In genomic region chr5:147724945-147725830, GRCm38 (mm10) we compare ENCODE assay signal across 7 mouse cellular contexts. TPM values are rescaled to one million over a fixed set of nuclear protein-coding genes. Genes with fewer than 3 reads are reported as not detected.
DNase-seq lines count a peak whose midpoint lies in the region; ATAC-seq lines count a peak whose summit lies in the region.

No protein-coding gene starts in this region.

- H3K4me1 ChIP-seq in forebrain, embryonic 12.5 days = peaks cover 16% of the 10 kb centered on the region
- H3K4me1 ChIP-seq in hindbrain, embryonic 13.5 days (replicated peaks) = peaks cover 18% of the 10 kb centered on the region
- peaks cover 11% of the 10 kb centered on the region; the same call in 1 of the 2 replicates for H3K4me1 ChIP-seq in liver, embryonic 15.5 days (replicated peaks)
- H3K4me1 ChIP-seq in neural tube, embryonic 13.5 days (replicated peaks) = peaks cover 18% of the 10 kb centered on the region

- H3K9ac ChIP-seq in forebrain, embryonic 12.5 days = 0 out of 2 replicates have a peak overlapping the region, but pooled peaks have one; percentile 18
- peak overlapping the region; percentile 58 for H3K9ac ChIP-seq in hindbrain, embryonic 13.5 days
- H3K9ac ChIP-seq in liver, embryonic 15.5 days = no peak overlapping the region
- H3K9ac ChIP-seq in neural tube, embryonic 13.5 days = peak overlapping the region; percentile 59

- H3K4me3 ChIP-seq in forebrain, embryonic 12.5 days (replicated peaks) = peak overlapping the region; percentile 41
- peak overlapping the region; percentile 43 for H3K4me3 ChIP-seq in hindbrain, embryonic 13.5 days
- H3K4me3 ChIP-seq in liver, embryonic 15.5 days (replicated peaks) = peak overlapping the region; percentile 38
- peak overlapping the region; percentile 42 for H3K4me3 ChIP-seq in neural tube, embryonic 13.5 days

- H3K27ac ChIP-seq in forebrain, embryonic 12.5 days = no peak overlapping the region
- no peak overlapping the region for H3K27ac ChIP-seq in hindbrain, embryonic 13.5 days
- H3K27ac ChIP-seq in liver, embryonic 15.5 days (replicated peaks) = no peak overlapping the region
- H3K27ac ChIP-seq in neural tube, embryonic 13.5 days (replicated peaks) = no peak overlapping the region; the same call in 1 of the 2 replicates

- DNase-seq in 416B (ENCODE audit: low read depth) = peak; percentile 53
- peak; percentile 86 for DNase-seq in Muller cell, postnatal 12 days (ENCODE audit: inconsistent ontology term)

- H3K36me3 ChIP-seq in forebrain, embryonic 12.5 days (replicated peaks) = no peaks in the 10 kb centered on the region
- H3K36me3 ChIP-seq in hindbrain, embryonic 13.5 days = no peaks in the 10 kb centered on the region
- no peaks in the 10 kb centered on the region for H3K36me3 ChIP-seq in liver, embryonic 15.5 days (replicated peaks)
- H3K36me3 ChIP-seq in neural tube, embryonic 13.5 days = no peaks in the 10 kb centered on the region

- peak; percentile 65 for ATAC-seq in forebrain, embryonic 12.5 days (ENCODE audit: low FRiP score)
- peak; percentile 69 for ATAC-seq in hindbrain, embryonic 13.5 days (ENCODE audit: low FRiP score)
- ATAC-seq in liver, embryonic 15.5 days (ENCODE audit: insufficient read depth) = peak; percentile 22; the same call in 1 of the 2 replicates
- peak; percentile 79 for ATAC-seq in neural tube, embryonic 13.5 days (ENCODE audit: low read depth)
- no peak for ATAC-seq in CD4-positive, CD25-positive, alpha-beta regulatory T cell, adult 4 months

- peak overlapping the region; percentile 65 for H3K4me2 ChIP-seq in forebrain, embryonic 12.5 days
- peak overlapping the region; percentile 65 for H3K4me2 ChIP-seq in hindbrain, embryonic 13.5 days
- peak overlapping the region; percentile 55 for H3K4me2 ChIP-seq in liver, embryonic 15.5 days
- peak overlapping the region; percentile 66 for H3K4me2 ChIP-seq in neural tube, embryonic 13.5 days

- no peaks in the 10 kb centered on the region for H3K9me3 ChIP-seq in forebrain, embryonic 12.5 days
- H3K9me3 ChIP-seq in hindbrain, embryonic 13.5 days = no peaks in the 10 kb centered on the region
- no peaks in the 10 kb centered on the region for H3K9me3 ChIP-seq in liver, embryonic 15.5 days (replicated peaks)
- H3K9me3 ChIP-seq in neural tube, embryonic 13.5 days = no peaks in the 10 kb centered on the region

- H3K27me3 ChIP-seq in forebrain, embryonic 12.5 days = peaks cover 93% of the 10 kb centered on the region
- peaks cover 95% of the 10 kb centered on the region for H3K27me3 ChIP-seq in hindbrain, embryonic 13.5 days
- peaks cover 93% of the 10 kb centered on the region for H3K27me3 ChIP-seq in liver, embryonic 15.5 days
- H3K27me3 ChIP-seq in neural tube, embryonic 13.5 days = peaks cover 98% of the 10 kb centered on the region

- under 1% methylated on average over 68 of the region's 69 CpGs for whole genome bisulfite sequencing in forebrain, embryonic 12.5 days
- under 1% methylated on average over 69 of the region's 69 CpGs for WGBS in hindbrain, embryonic 13.5 days
- 2% methylated on average over 69 of the region's 69 CpGs for WGBS in liver, embryonic 15.5 days (ENCODE audit: insufficient replicate concordance)
- WGBS in neural tube, embryonic 13.5 days = under 1% methylated on average over 69 of the region's 69 CpGs

RNA-seq across cellular contexts. Expression of gene Flt1, which starts 0.6 kb away (rescaled TPM):
- 8.8 and 9.9 TPM in 2 replicates for polyA plus RNA-seq in forebrain, embryonic 12.5 days (2016; fragmentation: Nextera tagmentation; extraction: Ambion mirVana)
- 11.1 and 12.0 TPM in 2 replicates for polyA plus RNA-seq in hindbrain, embryonic 13.5 days (2015; fragmentation: Nextera tagmentation; extraction: Ambion mirVana)
- polyA plus RNA-seq in liver, embryonic 15.5 days (2015; fragmentation: Nextera tagmentation; extraction: Ambion mirVana) = 2.9 and 3.2 TPM in 2 replicates
- polyA plus RNA-seq in neural tube, embryonic 13.5 days (2015; fragmentation: Nextera tagmentation; extraction: Ambion mirVana) = 11.2 and 12.3 TPM in 2 replicates
- polyA plus RNA-seq in CD4-positive, CD25-positive, alpha-beta regulatory T cell, adult 4 months (2017; shearing (Covaris generic)) = under 1 TPM in 1 of 2 experiments, not detected in 1; 0.13 TPM
